Mouse (Mus musculus) NIH3T3 (cell line): ENCODE measurements around the gene Zcchc4.

Experiments used
- DNase-seq: peaks from one replicate; pipeline ENCODE4 v3.0.0-alpha.2; 2012; ENCODE audit warnings: low read depth

Zcchc4 gene

DNA sequence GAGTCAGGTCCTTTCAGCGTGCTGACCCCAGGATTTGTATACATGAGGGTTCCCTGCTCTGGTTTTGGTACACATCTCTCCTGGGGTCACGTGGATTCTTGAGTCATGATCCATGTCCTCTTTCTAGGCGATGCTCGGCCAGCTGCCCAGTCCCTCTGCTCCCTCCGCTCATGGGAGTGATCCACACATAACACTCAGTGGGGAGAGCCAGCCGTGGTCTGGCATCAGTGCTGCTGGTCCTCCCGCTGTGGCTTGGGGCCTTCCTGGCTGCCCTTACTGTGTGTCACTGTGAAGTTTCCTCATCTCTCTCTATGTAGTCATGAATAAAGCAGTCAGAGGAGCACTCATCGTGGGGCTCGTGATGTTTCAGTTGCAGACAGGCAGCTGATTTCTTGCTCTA lies 18.9 kb downstream of the Zcchc4 start:
- DNase-seq = peak; percentile 63

DNA sequence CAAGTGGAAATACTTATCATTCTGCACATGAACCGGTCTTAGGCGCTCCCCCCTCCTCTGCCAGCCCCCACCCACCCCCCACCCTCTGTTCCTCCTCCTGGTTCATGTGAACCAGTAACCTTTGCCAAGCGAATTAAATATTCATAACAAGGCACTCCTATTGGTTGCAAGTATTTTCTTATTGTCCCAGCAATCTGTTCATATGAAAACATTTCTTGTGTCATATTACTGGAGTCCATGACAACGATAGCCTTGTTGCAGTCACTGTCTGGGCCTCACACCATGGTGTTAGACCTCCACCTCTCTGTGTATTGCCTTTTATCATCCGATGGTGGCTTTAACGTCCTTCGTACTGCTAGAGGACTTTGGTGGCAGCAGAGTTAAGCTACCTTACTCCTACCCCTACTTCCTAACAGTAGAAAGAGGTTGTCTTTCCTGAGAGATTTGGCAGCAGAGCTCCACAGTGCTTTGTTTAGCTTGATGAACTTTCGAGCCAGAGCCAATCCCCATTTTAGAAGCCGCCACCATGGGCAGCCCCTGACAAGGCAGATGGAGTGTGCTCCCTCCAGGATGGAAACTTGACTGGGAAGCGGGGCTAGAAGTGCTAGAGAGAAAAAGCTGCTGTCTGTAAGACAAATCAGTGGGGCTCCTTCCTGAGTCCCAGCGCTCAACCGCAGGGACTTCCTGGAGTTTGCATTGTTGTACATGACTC lies 24.2 kb downstream of the Zcchc4 start:
- DNase-seq = no peak

DNA sequence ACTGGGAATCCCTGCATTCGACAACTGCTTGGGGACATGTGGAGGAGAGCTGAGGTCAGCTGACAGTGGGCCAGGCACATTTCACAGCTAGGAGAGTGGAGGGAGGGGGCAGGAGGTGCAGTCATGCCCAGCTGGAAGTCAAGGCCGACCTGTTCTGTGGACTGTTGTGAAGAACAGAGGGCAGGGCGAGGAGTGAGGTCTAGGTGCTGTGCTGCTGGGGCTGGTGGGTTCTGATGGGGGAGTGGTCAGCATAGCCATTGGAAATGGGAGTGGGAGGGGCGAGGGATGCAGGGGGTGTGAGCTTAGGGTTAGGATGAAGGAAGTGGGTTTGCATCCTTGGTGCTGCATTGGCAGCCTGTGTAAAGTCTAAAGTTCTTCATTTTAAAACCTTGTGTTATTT lies 30.6 kb downstream of the Zcchc4 start:
- no peak for DNase-seq

DNA sequence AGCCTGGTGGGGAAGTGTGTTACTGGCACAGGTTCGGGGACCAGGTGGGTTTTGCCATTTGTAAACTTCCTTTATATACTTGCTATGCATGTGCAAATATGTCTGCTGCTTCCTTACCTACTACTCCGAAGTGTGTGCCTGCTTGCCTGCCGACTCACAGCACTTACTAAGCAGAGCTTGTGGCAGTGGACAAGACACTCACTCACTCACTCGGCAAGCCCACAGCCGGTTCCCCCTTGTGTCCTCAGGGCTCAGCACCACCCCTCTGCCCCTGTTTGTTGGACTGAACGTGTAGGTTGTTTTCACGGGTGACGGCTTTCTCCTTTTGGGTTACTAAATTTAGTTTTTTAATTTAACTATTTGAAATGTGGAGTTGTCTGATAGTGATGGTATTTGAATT lies 31.1 kb downstream of the Zcchc4 start:
- DNase-seq = no peak

DNA sequence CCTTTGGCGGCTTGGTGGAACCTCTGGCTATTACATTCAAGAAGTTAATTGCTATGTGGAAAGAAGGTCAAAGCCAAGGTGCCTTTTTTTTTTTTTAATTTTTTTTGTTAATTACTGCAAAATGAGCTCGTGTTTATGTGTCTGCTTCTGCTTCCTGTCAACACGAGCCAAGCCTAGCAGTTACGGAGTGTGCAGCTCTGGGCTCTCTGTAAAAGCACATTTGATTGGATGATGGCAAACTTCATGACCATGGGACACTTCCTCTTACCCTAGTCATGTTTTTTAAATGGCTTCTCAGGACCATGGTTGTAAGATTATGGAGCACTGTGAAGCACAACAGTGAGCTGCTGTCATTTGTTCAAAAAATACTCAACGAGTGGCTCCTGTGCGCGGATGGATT lies 31.8 kb downstream of the Zcchc4 start:
- no peak for DNase-seq

DNA sequence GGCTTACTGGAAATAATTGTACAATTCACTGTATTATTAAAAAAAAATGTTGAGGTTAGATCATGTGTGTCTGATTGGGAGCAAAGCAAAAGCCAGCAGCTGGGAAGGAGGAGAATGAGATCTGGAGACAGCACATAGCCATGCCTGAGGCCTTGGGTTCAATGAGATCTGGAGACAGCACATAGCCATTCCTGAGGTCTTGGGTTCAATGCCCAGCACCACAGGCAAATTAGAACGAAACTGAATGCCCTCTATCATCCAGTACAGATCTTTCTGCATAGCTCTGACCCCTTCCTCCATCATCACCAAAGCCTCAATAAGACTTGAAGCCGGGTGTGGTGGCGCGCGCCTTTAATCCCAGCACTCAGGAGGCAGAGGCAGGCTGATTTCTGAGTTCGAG lies 35.2 kb downstream of the Zcchc4 start:
- DNase-seq = no peak

DNA sequence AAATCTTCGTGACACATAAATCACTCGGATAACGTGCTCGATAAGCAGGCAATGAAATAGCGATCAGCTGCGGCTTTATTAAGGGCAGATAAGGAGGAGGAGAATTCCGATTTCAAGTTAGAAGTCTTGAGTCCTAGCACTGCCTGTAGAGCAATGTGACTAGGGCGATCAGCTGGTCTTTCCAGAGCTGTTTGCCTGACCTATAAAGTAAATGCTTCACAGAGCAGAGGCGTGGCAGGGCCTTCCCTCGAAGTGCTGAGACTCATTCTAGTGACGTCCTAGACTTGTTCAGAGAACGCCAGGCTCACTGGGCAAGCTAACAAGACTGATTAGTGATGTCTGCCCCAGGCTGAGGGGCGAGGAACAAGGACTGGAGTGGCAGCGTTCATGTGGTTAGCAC lies 35.8 kb downstream of the Zcchc4 start:
- no peak for DNase-seq

DNA sequence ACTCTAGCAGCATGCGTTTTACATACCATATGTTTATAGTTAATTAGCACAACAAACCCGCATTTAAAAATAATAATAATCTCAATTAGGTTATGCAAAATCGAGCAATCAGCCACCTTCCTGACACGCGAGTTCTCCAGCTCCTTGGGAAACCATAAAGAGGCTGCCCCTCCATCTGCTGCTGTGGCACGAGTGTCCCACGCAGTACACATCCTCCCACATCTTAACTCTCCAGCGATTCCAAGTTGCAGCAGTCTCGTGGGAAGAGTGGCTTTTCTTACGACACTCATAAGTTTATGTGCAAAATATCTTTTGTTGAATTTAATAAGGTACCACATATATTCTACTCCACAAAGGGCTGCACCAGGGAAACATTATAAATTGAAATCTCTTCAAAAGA lies 37.2 kb downstream of the Zcchc4 start:
- no peak for DNase-seq

DNA sequence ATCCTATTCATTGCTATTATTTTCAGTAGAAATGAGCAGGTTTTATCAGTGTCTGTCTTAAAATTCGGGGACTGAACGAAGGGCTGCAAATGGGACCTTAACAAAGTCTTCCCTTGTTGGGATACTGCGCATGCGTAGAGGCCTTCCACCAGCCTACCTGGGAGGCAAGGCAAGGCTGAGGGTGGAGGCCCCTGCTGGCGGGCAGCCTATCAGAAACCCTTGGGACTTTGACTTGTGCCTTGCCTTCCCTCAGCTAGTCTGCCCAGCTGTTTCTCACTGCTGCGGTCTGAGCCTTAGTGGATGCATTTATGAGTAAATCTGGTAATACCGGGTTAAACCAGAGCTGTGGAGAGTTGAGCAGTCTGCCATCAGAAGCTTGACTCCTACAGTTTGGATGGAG lies 38.1 kb downstream of the Zcchc4 start:
- DNase-seq = no peak

DNA sequence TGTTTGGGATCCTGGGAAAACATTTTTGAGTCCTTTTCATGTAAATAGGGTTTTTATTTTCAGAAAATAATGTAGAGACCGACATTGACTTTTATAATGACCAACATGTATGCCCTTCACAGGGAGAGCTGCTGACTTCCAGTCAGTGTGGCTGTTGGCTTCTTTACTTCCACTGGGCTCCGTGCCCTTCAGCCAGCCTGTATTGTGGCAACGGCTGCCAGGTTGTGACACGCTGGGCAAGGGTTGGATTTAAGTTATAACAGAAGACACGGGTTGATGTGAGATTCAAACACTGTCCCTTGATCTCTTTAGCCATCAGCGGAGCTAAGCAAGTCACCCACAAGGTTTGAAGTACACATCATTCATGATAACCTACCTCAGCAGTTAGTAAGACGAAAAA lies 43.5 kb downstream of the Zcchc4 start:
- DNase-seq = no peak

DNA sequence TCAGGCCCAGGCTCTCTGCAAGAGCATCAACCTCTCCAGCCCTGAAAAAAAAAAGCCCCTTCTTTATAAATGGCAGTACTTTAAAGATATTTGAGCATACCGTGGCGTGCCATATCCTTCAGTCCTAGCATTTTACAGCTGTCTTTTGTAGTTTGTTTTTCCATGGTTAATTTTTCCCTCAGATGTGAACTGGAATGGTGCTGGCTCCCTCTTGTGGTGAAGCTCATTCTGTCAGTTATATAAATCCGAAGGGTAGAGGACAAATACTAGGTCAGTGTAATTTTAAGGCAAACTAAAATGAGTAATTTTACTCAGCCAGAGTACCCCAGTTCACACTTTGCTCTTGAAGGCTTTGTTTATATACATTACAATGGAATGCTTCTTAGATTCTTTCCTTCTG lies 46.5 kb downstream of the Zcchc4 start:
- peak; percentile 85 for DNase-seq

DNA sequence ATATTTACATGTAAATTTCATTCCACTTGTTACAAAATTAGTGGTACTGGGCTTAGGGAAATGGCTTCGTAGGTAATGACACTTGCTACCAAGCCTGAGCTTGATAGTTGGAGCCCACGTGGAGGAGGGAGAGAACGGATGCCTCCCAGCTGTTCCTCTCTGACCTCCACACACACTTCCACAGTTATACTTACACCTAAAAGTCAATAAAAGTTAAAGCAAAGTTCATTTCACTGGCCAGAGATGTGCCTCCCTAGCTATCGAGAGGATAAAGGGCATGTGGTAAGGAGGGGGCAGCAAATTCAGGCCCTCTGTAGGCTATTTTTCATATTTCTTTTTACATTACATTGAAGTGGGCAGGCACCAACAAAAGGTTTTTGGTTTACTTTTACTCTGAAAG lies 52.7 kb downstream of the Zcchc4 start:
- no peak for DNase-seq

DNA sequence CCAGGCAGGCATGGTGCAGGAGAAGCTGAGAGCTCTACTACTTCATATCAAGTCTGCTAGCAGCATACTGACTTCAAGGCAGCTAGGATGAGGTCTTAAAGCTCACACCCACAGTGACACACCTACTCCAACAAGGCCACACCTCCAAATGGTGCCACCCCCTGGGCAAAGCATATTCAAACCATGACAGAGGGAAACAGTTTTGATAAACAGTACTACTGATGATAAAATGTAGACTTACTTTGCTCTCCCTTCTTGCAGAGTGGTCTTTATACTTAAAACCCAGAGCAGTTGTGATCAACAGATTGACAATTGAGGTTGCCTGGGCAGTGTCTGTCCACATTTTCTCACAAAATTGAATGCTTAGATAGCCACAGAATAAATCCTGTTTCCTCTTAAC lies 57.8 kb downstream of the Zcchc4 start:
- peak; percentile 64 for DNase-seq

DNA sequence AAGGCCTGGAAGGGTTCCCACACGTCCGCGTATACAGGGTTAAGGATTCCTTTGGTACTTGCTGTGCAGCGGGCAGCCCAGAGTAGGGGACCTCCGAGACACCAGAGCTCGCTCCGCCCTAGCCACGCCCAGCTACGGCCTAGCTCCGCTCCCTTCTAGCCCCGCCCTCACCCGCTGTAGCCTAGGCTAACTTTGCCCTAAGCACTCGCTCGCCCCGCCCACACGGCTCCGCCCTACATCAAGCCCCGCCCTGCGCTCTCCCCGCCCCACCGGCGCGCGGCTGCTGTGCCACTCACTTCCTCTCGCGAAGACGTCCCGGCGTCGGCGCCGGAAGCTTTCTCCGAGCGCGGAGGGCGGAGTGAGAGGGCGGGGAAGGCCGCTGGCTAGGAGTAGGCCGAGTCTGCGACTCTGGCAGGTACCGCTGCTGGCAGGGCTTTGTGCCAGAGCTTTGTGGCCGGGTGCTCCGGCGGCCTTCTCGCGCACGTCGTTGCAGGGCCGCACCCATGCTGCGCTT lies 58.6 kb downstream of the Zcchc4 start, which contains the start of gene Anapc4:
Gene Anapc4 (plus strand): TSS at position 252 of the 514 bp plus-strand sequence.
- DNase-seq = peak; percentile 99

DNA sequence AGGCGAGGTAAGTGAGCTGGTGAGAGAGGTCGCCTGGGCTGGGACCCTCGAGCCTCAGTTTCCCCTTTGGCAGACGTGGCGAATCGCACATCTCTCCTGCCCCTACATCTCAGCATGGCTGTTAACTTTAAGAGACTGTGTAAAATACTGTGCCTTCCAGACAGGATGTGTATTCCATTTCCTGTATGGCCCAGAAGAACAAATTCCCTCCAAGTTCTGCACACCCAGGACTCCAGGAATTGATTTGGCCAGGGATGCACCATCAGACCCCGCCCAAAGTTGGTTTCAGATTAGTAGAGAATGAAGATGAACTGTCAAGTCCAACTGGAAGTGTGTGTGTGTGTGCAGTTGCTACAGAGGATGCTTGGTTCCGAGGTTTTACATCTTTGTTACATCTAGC lies 59.2 kb downstream of the Zcchc4 start:
- peak; percentile 50 for DNase-seq

DNA sequence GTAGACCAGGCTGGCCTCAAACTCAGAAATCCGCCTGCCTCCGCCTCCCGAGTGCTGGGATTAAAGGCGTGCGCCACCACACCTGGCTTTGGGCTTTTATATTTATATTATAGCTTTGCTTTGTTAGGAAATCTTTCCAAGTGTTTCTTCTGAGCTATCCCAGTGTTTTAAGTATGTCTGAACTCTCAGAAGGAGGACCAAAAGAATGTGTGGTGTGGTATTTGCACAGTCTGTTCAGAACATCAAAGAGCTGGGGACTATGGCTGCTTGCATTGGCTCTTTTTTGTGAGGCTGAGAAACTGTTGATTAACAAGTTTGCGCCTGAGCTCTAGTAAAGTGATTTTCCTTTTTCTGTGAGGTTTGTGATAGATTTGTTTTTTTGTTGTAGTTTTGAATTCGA lies 69.1 kb downstream of the Zcchc4 start:
- DNase-seq = no peak

DNA sequence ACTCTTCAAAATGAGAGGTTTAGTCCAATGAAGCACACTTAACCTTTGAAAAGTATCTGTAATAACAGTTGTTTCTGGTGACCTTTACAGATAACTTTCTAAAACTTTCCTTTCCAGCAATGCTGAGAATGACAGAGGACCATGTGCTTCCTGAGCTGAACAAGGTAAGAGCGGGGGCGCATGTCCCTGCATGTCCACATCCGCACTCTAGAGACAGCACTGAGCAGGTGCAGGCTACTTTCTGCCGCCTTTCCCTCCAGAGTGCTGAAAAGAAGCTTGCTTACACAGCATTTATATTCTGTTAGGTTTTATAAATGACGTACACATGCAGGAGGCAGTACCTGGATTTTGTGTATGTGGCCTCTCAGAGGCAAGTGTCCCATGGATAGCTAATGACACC lies 80.5 kb downstream of the Zcchc4 start:
- no peak for DNase-seq

DNA sequence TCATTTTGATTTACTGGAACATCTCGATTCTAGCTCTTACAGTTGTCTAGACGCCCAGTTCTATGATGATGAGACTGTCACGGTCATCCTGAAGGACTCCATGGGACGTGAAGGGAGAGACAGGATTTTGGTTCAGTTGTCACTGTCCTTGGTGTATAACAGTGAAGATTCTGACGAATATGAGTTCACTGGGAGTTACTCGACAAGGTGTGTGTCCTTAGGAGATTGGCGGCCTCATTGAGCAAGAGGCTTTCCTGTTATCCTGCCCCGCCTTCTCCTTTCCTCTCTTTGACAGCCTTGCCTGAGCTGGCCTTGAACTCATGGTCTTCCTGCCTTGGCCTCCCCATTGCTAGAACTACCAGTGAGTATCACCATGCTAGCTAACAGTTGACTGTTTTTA lies 89.2 kb downstream of the Zcchc4 start:
- DNase-seq = no peak

DNA sequence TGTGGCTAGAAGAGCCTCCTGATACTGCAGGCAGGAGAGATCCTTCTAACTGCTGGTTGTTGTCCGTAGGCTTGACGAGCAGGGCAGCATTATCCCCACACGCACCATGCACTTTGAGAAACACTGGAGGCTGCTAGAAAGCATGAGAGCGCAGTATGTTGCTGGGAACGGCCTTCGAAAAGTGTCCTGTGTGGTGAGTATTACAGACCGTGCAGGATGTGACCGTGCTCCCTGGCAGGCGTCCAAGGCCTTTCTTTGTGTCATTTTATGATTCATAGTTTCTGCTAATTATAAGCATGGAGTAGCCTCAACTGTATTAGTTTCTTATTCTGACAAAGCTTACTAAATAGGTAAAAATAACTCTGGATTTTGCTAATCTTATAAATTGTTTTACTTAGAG lies 90.6 kb downstream of the Zcchc4 start:
- peak; percentile 59 for DNase-seq

DNA sequence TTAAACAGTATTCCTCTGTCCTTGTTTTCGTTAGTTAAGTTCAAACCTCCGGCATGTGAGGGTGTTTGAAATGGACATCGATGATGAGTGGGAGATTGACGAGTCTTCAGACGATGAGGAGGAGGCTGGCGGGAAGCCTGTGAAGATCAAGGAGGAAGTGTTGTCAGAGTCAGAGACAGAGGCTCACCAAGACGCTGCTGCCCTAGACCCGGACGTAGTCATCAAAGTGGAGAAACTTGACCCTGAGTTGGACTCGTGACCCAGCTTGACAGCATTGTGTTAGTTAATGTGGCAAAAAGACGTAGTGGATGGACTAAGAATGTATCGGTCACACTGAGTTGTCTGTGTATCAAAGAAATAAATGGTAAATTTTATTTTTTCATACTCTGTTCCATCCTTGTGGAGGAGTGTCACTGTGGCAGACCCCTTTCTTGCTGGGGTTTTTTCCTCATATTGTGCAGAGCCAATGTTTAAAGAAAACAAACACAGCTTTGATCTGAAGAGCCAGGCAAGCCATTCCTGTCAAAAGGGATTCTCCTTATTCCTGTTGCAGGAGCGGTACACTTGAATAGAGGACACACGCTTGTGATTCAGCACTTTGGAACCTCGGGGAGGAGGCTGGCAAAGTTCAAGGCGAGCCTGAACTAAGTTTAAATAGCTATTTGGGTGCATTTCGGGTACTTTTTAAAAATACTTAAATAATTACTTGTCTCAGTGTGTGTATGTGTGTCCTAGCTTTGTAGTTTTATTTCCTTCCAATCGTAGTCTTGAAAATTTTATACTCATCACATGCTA lies 91.3 kb downstream of the Zcchc4 start:
- DNase-seq = no peak

DNA sequence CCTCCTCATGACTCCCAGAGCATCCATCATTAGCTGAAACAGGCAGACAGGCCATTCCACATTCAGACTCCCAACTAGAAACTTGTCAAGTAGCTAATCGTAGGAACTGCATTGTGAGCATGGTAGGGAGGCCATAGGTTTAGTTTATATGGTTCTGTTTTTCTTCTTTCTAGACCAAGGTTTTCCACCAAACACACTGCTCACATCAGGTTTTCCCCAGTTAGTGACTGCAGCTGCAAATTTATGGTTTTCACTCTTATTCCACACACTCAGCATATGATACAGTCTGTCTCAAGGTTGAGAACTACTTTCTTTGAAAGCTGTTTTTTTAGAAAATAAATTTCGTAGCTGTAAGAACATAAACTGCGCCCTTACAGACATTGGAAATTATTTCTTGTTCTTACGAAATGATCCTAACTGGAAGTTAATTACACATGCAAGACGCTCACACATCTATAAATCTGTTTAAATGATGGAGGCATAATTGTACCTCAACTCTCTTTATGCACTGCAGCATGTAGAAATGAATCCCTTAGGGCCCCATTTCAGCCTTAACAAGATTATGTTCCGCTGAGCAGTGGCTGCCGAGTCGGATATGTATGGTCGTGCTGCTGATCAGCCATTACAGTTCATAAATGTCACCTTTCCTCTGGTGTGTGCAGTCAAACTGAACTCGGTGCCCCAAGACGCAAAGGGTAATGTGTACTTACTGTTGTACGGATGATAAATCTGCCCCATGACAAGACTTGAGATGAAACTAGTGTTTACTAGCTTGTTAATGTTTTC lies 93.9 kb downstream of the Zcchc4 start:
- no peak for DNase-seq

DNA sequence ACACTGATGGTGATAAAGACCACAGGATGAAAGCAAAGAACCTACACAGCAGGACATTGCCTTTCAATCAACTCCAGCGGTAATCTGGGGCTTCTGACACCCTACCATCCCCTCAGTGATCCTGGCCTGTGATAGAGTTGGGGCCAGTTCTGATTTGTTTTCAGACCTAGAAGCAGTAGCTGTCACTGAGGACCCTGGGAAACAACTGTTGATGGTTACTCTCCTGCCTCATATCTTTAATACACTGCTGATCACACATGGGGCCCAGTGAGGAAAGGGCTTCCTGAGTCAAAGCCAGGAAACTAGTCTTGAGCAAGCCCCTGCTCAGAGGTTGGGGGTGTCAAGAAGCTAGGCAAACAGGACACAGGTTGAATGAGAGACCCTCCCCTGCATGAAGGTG lies 96.3 kb downstream of the Zcchc4 start:
- no peak for DNase-seq

DNA sequence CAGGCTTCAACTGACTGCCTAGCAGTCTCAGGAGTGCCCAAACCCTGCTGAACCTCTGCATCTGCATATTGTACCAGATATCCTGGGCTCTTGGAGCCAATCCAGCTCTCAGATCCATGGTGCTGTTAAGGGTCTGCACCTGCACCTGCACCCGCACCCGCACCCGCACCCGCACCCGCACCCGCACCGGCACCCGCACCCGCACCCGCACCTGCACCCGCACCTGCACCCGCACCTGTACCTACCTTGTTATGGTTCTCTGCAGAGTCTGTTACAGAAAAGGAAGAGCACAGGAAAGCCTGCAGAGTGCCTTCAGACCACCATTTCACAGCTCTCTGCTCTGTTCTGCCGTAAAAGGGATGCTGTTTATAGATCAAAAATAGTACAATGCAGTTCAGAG lies 96.8 kb downstream of the Zcchc4 start:
- no peak for DNase-seq
